23 mouse cellular contexts compared by ENCODE assay signal in the genomic region with DNA sequence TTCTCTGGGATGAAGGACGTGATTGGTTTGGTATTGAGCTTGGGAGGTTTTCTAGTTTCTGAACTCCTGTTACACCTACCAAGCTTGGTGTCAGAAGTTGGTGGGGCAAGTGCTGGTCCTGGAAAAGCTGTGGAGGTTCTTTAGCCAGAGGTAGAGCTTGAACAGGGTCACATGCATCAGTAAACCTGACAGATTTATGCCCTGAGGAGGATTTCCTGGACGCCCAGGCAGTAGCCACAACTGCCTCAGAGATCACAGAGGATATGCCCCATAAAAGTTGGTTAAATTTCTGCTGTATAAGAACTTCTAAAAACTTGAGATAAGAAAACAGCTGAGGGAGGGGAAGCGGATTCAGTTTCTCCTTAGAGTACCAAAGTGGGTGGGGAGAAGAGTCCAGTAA. TPM values are rescaled to one million over a fixed set of nuclear protein-coding genes. Genes with fewer than 3 reads are reported as not detected.
"Had no signal": no experiment of that assay in that cellular context is flagged by ENCODE, and none has a peak within 500 bp of the region (broad histone marks: within the 10 kb centered on the region; RNA-seq: fewer than 3 reads in every experiment).

No protein-coding gene starts in this region.

- H3K4me3 ChIP-seq: midbrain, embryonic 10.5 days; midbrain, embryonic 12.5 days; myocyte; neural tube, embryonic 13.5 days; neural tube, embryonic 15.5 days; stomach, embryonic 15.5 days had no signal

- H3K9ac ChIP-seq: lung, embryonic 14.5 days; midbrain, embryonic 12.5 days; neural tube, embryonic 13.5 days; neural tube, embryonic 15.5 days; stomach, embryonic 15.5 days had no signal

- DNase-seq: lung, adult 18-20 months; lung, postnatal 10 days; lung, postnatal 4 days; midbrain, embryonic 14.5 days; right cerebral cortex, adult 18-20 months; right cerebral cortex, postnatal 25 days; right cerebral cortex, postnatal 4 days; thymus, adult 2 months; thymus, postnatal 25 days had no signal

- H3K4me1 ChIP-seq: midbrain, embryonic 10.5 days; midbrain, embryonic 12.5 days; neural tube, embryonic 13.5 days; neural tube, embryonic 15.5 days; stomach, embryonic 15.5 days had no signal

- H3K36me3 ChIP-seq: midbrain, embryonic 10.5 days; midbrain, embryonic 12.5 days; neural tube, embryonic 13.5 days; neural tube, embryonic 15.5 days; stomach, embryonic 15.5 days had no signal

- H3K9me3 ChIP-seq: midbrain, embryonic 10.5 days; midbrain, embryonic 12.5 days; neural tube, embryonic 15.5 days; stomach, embryonic 15.5 days had no signal

- H3K4me2 ChIP-seq: lung, embryonic 14.5 days; midbrain, embryonic 12.5 days; neural tube, embryonic 13.5 days; neural tube, embryonic 15.5 days; stomach, embryonic 15.5 days had no signal

- H3K27ac ChIP-seq: midbrain, embryonic 10.5 days; midbrain, embryonic 12.5 days; neural tube, embryonic 13.5 days; neural tube, embryonic 15.5 days; stomach, embryonic 15.5 days; stomach, postnatal 0 days had no signal

- ATAC-seq: midbrain, embryonic 16.5 days had no signal

- H3K27me3 ChIP-seq: midbrain, embryonic 12.5 days; neural tube, embryonic 13.5 days; neural tube, embryonic 15.5 days; stomach, embryonic 15.5 days had no signal

RNA-seq across cellular contexts. Expression of a gene that starts 1.9 kb away (rescaled TPM):
- total RNA-seq: megakaryocyte-erythroid progenitor cell, adult 5-6 weeks had no signal
- polyA plus RNA-seq: lung, embryonic 14.5 days; lung, embryonic 16.5 days; midbrain, embryonic 10.5 days; midbrain, embryonic 12.5 days; midbrain, embryonic 14.5 days; midbrain, embryonic 16.5 days; myocyte; neural tube, embryonic 11.5 days; neural tube, embryonic 13.5 days; neural tube, embryonic 15.5 days; small intestine, adult 2 months; spleen, adult 2 months; stomach, embryonic 15.5 days; stomach, postnatal 0 days had no signal
